Mouse (Mus musculus) heart, embryonic 14.5 days (tissue): ENCODE data around the gene Celf5. TPM values are rescaled to one million over a fixed set of nuclear protein-coding genes. Genes with fewer than 3 reads are reported as not detected.
"Not testable (repeated sequence)": the region's sequence is repeated elsewhere in the genome, so short reads cannot be mapped to it uniquely, and the experiment has no call there.

Experiments
- ATAC-seq: fragments of 200-750 bp; cut with Nextera tagmentation; 2 replicates; pipeline ENCODE4 v1.8.0; 2017; ENCODE audit warnings: low read depth, moderate TSS enrichment; ENCODE audit not compliant: insufficient number of reproducible peaks, insufficient read depth, low FRiP score
- H3K27ac ChIP-seq, 2 experiments: fragments of 200-500 bp in 1 of 2; fragments of 300-500 bp in 1 of 2; sonication (generic) in 1 of 2; replicated peaks in 1 of 2; 2 replicates each; pipeline ENCODE4 v1.5.1; 2012 to 2014; ENCODE audit warnings: low read depth in 2 of 2, low read length in 2 of 2, control low read depth in 1 of 2, mild to moderate bottlenecking in 1 of 2, mixed read lengths in 1 of 2; ENCODE audit not compliant: control insufficient read depth in 1 of 2, insufficient read depth in 1 of 2
- H3K27me3 ChIP-seq: fragments of 300-500 bp; sonication (generic); 2 replicates; pipeline ENCODE4 v1.6.1; 2014; ENCODE audit warnings: mild to moderate bottlenecking, low read length, control low read depth; ENCODE audit not compliant: control insufficient read depth, insufficient read depth
- H3K36me3 ChIP-seq: fragments of 300-500 bp; sonication (generic); 2 replicates; pipeline ENCODE4 v1.6.1; 2014; ENCODE audit warnings: mild to moderate bottlenecking, control low read depth, low read length, mixed read lengths; ENCODE audit not compliant: control insufficient read depth, insufficient read depth
- H3K4me1 ChIP-seq, 2 experiments: fragments of 200-500 bp in 1 of 2; fragments of 300-500 bp in 1 of 2; sonication (generic) in 1 of 2; 2 replicates each; pipeline ENCODE4 v1.6.1; 2012 to 2014; ENCODE audit warnings: low read length in 2 of 2, control low read depth in 1 of 2, mixed read lengths in 1 of 2; ENCODE audit not compliant: control insufficient read depth in 2 of 2, insufficient read depth in 2 of 2
- H3K4me2 ChIP-seq: fragments of 300-500 bp; sonication (generic); 2 replicates; pipeline ENCODE4 v1.6.1; 2014; ENCODE audit warnings: mild to moderate bottlenecking, low read length
- H3K4me3 ChIP-seq, 2 experiments: fragments of 200-500 bp in 1 of 2; fragments of 300-500 bp in 1 of 2; sonication (generic) in 1 of 2; 2 replicates each; pipeline ENCODE4 v1.5.1; 2012 to 2014; ENCODE audit warnings: low read length in 2 of 2, mild to moderate bottlenecking in 2 of 2, control low read depth in 1 of 2, low read depth in 1 of 2, moderate library complexity in 1 of 2; ENCODE audit not compliant: control insufficient read depth in 1 of 2, insufficient read depth in 1 of 2
- H3K9ac ChIP-seq: fragments of 300-500 bp; sonication (generic); 2 replicates; pipeline ENCODE4 v1.6.1; 2014; ENCODE audit warnings: mild to moderate bottlenecking, low read length
- H3K9me3 ChIP-seq: fragments of 300-500 bp; sonication (generic); 2 replicates; pipeline ENCODE4 v1.6.1; 2016; ENCODE audit warnings: low read length, control low read depth; ENCODE audit not compliant: control insufficient read depth
- WGBS: fragments of 180-500 bp; shearing (Covaris S2); extraction: QIAGEN DNeasy Blood & Tissue Kit; methylation state at CpG from one replicate; pipeline ENCODE4 v1.1.7; 2014; 5-methylcytosine and 5-hydroxymethylcytosine counted together
- polyA plus RNA-seq: library from polyadenylated mRNA; unstranded; fragments of >200 nt; fragmentation: Nextera tagmentation; extraction: Ambion mirVana; gene quantifications from 2 replicates; pipeline ENCODE4 v1.2.1, GENCODE M21; 2014

Celf5 gene
- polyA plus RNA-seq, 1 experiment from 2014 or later, result 0.19 TPM

- Histone ChIP-seq H3K4me1 (no peaks in the 10 kb centered on the region), H3K27me3 (peaks cover 61% of the 10 kb centered on the region), H3K9me3 (no peaks in the 10 kb centered on the region), H3K4me3 (no peak overlapping the region), H3K9ac (no peak overlapping the region), H3K4me2 (no peak overlapping the region), H3K27ac (no peak overlapping the region), H3K36me3 (no peaks in the 10 kb centered on the region)
- no peak for ATAC-seq
- WGBS, result 41% methylated on average over 6 of the region's 6 CpGs
These were observed 31.2 kb downstream of the Celf5 start for GRCm38 (mm10) chr10:81451365-81451745.

GRCm38 (mm10) chr10:81450641-81451364 lies 31.7 kb downstream of the Celf5 start:
- no peak overlapping the region for H3K27ac ChIP-seq
- WGBS, result 55% methylated on average over 9 of the region's 9 CpGs
- no peak overlapping the region for H3K9ac ChIP-seq
- ATAC-seq, result no peak
- no peaks in the 10 kb centered on the region for H3K4me1 ChIP-seq
- H3K27me3 ChIP-seq, result peaks cover 56% of the 10 kb centered on the region
- H3K4me3 ChIP-seq, result no peak overlapping the region
- no peak overlapping the region for H3K4me2 ChIP-seq
- no peaks in the 10 kb centered on the region for H3K9me3 ChIP-seq
- H3K36me3 ChIP-seq, result no peaks in the 10 kb centered on the region

GRCm38 (mm10) chr10:81450140-81450539 lies 32.4 kb downstream of the Celf5 start:
- no peaks in the 10 kb centered on the region for H3K36me3 ChIP-seq
- no peak for ATAC-seq
- 2% methylated on average over 7 of the region's 7 CpGs for WGBS
- H3K9me3 ChIP-seq, result no peaks in the 10 kb centered on the region
- no peak overlapping the region for H3K27ac ChIP-seq
- H3K9ac ChIP-seq, result no peak overlapping the region
- H3K4me3 ChIP-seq, result no peak overlapping the region
- H3K4me1 ChIP-seq, result no peaks in the 10 kb centered on the region
- H3K27me3 ChIP-seq, result peaks cover 49% of the 10 kb centered on the region
- no peak overlapping the region for H3K4me2 ChIP-seq

- not testable (repeated sequence) for H3K4me3 ChIP-seq, ATAC-seq, H3K36me3 ChIP-seq, H3K9ac ChIP-seq, H3K4me1 ChIP-seq, H3K27ac ChIP-seq, H3K4me2 ChIP-seq, H3K9me3 ChIP-seq
- WGBS, result 29% methylated on average over 2 of the region's 2 CpGs
- H3K27me3 ChIP-seq, result peaks cover 11% of the 10 kb centered on the region
These were observed 37.0 kb downstream of the Celf5 start for GRCm38 (mm10) chr10:81445516-81445915.

GRCm38 (mm10) chr10:81441019-81441418 lies 41.5 kb downstream of the Celf5 start:
- no peak for ATAC-seq
- Histone ChIP-seq H3K4me1 (no peaks in the 10 kb centered on the region), H3K4me3 (no peak overlapping the region), H3K9ac (no peak overlapping the region), H3K36me3 (no peaks in the 10 kb centered on the region), H3K4me2 (no peak overlapping the region), H3K27me3 (0 out of 2 replicates have a peak, but pooled peaks cover 8% of the 10 kb centered on the region), H3K9me3 (no peaks in the 10 kb centered on the region), H3K27ac (no peak overlapping the region)

- WGBS, result 70% methylated on average over 3 of the region's 3 CpGs
- H3K4me3 ChIP-seq, result no peak overlapping the region
- H3K9ac ChIP-seq, result 0 out of 2 replicates have a peak overlapping the region, but pooled peaks have one; percentile 32
- H3K27me3 ChIP-seq, result no peaks in the 10 kb centered on the region
- ATAC-seq, result no peak
- no peak overlapping the region for H3K27ac ChIP-seq
- no peaks in the 10 kb centered on the region for H3K36me3 ChIP-seq
- no peaks in the 10 kb centered on the region for H3K9me3 ChIP-seq
- H3K4me1 ChIP-seq, result peaks cover 14 to 36% of the 10 kb centered on the region in 2 experiments
- H3K4me2 ChIP-seq, result no peak overlapping the region
These were observed 47.1 kb downstream of the Celf5 start for GRCm38 (mm10) chr10:81435436-81435835.

- no peaks in the 10 kb centered on the region for H3K27me3 ChIP-seq
- H3K9ac ChIP-seq, result 0 out of 2 replicates have a peak overlapping the region, but pooled peaks have one; percentile 32
- no peaks in the 10 kb centered on the region for H3K36me3 ChIP-seq
- no peak overlapping the region for H3K27ac ChIP-seq
- H3K4me1 ChIP-seq, result peaks cover 16 to 39% of the 10 kb centered on the region in 2 experiments
- WGBS, result 46% methylated on average over 15 of the region's 15 CpGs
- H3K9me3 ChIP-seq, result no peaks in the 10 kb centered on the region
- no peak overlapping the region for H3K4me2 ChIP-seq
- ATAC-seq, result no peak
- no peak overlapping the region for H3K4me3 ChIP-seq
These were observed 47.9 kb downstream of the Celf5 start for GRCm38 (mm10) chr10:81434361-81435263.
